Mouse (Mus musculus) bone marrow macrophage, adult 2 months (primary cell): Measurements from ENCODE around the gene Gtf2h4.

Experiments used
- CTCF ChIP-seq: IDR thresholded peaks from 2 replicates; pipeline ENCODE4 v1.5.1; 2012; ENCODE audit warnings: low read depth, mild to moderate bottlenecking, low read length, moderate library complexity
- POLR2A ChIP-seq: IDR thresholded peaks from 2 replicates; pipeline ENCODE4 v1.6.1; 2012; ENCODE audit warnings: mild to moderate bottlenecking, low read depth, low read length, borderline replicate concordance

GRCm38 (mm10) chr17:35688347-35689175, 15.0 kb upstream of the Gtf2h4 start:
- TF ChIP-seq POLR2A (no peak), CTCF (no peak)
